Mouse (Mus musculus) thymus, postnatal 36 days (tissue): Measurements from ENCODE around the gene Pgm3.

ENCODE experiments used
- DNase-seq, 2 experiments: peaks; one replicate each; pipeline ENCODE4 v3.0.0; 2022; ENCODE audit warnings: mixed read lengths in 2 of 2

Pgm3 gene

GRCm38 (mm10) chr9:86569314-86569910 lies 2.2 kb downstream of the Pgm3 start:
- DNase-seq, result no peak

GRCm38 (mm10) chr9:86560543-86560942 lies 11.1 kb downstream of the Pgm3 start:
- DNase-seq, result no peak

- DNase-seq, result no peak
Observed at GRCm38 (mm10) chr9:86554641-86555040, 17.0 kb downstream of the Pgm3 start.

GRCm38 (mm10) chr9:86553886-86554285 lies 17.8 kb downstream of the Pgm3 start:
- no peak for DNase-seq

GRCm38 (mm10) chr9:86550717-86551116 lies 20.9 kb downstream of the Pgm3 start:
- no peak for DNase-seq

- no peak for DNase-seq
Observed at GRCm38 (mm10) chr9:86549637-86550162, 21.9 kb downstream of the Pgm3 start.

- no peak for DNase-seq
Observed at GRCm38 (mm10) chr9:86544559-86544958, 27.1 kb downstream of the Pgm3 start.

- DNase-seq, result no peak
Observed at GRCm38 (mm10) chr9:86543451-86543850, 28.2 kb downstream of the Pgm3 start.

GRCm38 (mm10) chr9:86534071-86534470 lies 37.6 kb downstream of the Pgm3 start:
- DNase-seq, result no peak

- DNase-seq, result no peak
Observed at GRCm38 (mm10) chr9:86525600-86525999, 46.0 kb downstream of the Pgm3 start.

- no peak for DNase-seq
Observed at GRCm38 (mm10) chr9:86522335-86522734, 49.3 kb downstream of the Pgm3 start.

- no peak for DNase-seq
Observed at GRCm38 (mm10) chr9:86514798-86515197, 56.8 kb downstream of the Pgm3 start.

- no peak for DNase-seq
Observed at GRCm38 (mm10) chr9:86514390-86514789, 57.3 kb downstream of the Pgm3 start.

GRCm38 (mm10) chr9:86513733-86514132 lies 57.9 kb downstream of the Pgm3 start:
- DNase-seq, result no peak

GRCm38 (mm10) chr9:86507437-86507836 lies 64.2 kb downstream of the Pgm3 start:
- DNase-seq, result no peak
